Mouse (Mus musculus): ENCODE data around the gene Pam.

Pam gene

GRCm38 (mm10) chr1:98095246-98095990 lies at the start of gene Pam:
Gene Pam (minus strand): TSS chr1:98095646.
- peak; percentile 87 for DNase-seq

GRCm38 (mm10) chr1:98144845-98145244 lies 49.4 kb upstream of the Pam start:
- DNase-seq, result no peak

- DNase-seq, result no peak
Observed at GRCm38 (mm10) chr1:98131244-98131643, 35.8 kb upstream of the Pam start.

GRCm38 (mm10) chr1:98129561-98130347 lies 34.3 kb upstream of the Pam start:
- peak; percentile 11 for DNase-seq

- peak; percentile 68 for DNase-seq
Observed at GRCm38 (mm10) chr1:98129111-98129510, 33.7 kb upstream of the Pam start.

GRCm38 (mm10) chr1:98128338-98129096 lies 33.1 kb upstream of the Pam start:
- DNase-seq, result no peak

- no peak for DNase-seq
Observed at GRCm38 (mm10) chr1:98126268-98126667, 30.8 kb upstream of the Pam start.

GRCm38 (mm10) chr1:98124727-98125126 lies 29.3 kb upstream of the Pam start:
- DNase-seq, result no peak

GRCm38 (mm10) chr1:98119595-98119994 lies 24.1 kb upstream of the Pam start:
- no peak for DNase-seq

- DNase-seq, result no peak
Observed at GRCm38 (mm10) chr1:98107599-98107998, 12.2 kb upstream of the Pam start.

- DNase-seq, result no peak
Observed at GRCm38 (mm10) chr1:98099441-98099840, 4.0 kb upstream of the Pam start.

- no peak for DNase-seq
Observed at GRCm38 (mm10) chr1:98097957-98098729, 2.7 kb upstream of the Pam start.

GRCm38 (mm10) chr1:98096396-98096935 lies 1.0 kb upstream of the Pam start:
- DNase-seq, result no peak

- no peak for DNase-seq
Observed at GRCm38 (mm10) chr1:98095991-98096330, 515 bp upstream of the Pam start.

GRCm38 (mm10) chr1:98094811-98095245 lies 618 bp downstream of the Pam start:
- no peak for DNase-seq

GRCm38 (mm10) chr1:98089336-98089975 lies 6.0 kb downstream of the Pam start:
- DNase-seq, result no peak

- no peak for DNase-seq
Observed at GRCm38 (mm10) chr1:98086456-98086855, 9.0 kb downstream of the Pam start.

GRCm38 (mm10) chr1:98084596-98085274 lies 10.7 kb downstream of the Pam start:
- DNase-seq, result no peak

- DNase-seq, result no peak
Observed at GRCm38 (mm10) chr1:98083508-98083907, 11.9 kb downstream of the Pam start.

GRCm38 (mm10) chr1:98082988-98083387 lies 12.5 kb downstream of the Pam start:
- no peak for DNase-seq

- no peak for DNase-seq
Observed at GRCm38 (mm10) chr1:98080431-98080830, 15.0 kb downstream of the Pam start.

Measured in kidney, adult 11 months (tissue).